Mouse (Mus musculus): ENCODE data around the gene Mark2.

Gene Mark2

DNA sequence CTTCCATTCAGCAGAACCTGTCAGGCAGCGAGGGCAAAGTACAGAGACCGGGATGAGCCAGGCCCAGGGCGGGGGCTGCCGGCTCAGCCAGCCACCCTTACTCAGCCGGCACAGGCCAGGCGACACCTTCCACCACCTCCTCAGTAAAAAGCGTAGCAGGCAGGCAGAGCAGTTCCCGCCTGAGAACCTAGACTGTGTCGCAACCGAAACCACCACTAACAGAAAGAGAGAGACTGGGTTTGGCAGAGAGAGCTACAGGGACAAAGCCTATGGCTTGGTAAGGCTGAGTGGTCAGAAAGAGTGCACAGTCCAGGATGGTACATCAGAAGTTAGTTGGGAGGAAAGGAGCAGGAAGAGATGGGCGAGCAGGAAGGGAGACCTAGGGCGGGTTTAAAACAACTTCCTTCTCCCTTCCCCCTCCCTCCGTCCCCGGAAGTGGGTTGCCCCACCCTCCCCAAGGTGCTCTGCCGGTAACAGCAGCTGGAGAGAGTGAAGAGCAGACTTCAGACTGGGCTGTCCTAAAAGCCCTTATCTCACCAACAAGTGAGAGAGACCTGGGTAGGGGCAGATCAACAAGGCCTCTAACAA, 46.5 kb downstream of the Mark2 start:
- DNase-seq (ENCODE audit: low read depth, low spot score) = no peak

GRCm38 (mm10) chr19:7294098-7294876, 47.4 kb downstream of the Mark2 start:
- no peak for DNase-seq (ENCODE audit: low read depth, low spot score)

GRCm38 (mm10) chr19:7291958-7292709, 49.5 kb downstream of the Mark2 start:
- no peak for DNase-seq (ENCODE audit: low read depth, low spot score)

- DNase-seq (ENCODE audit: low read depth, low spot score) = no peak
Measured at GRCm38 (mm10) chr19:7289767-7290166, 51.9 kb downstream of the Mark2 start.

DNA sequence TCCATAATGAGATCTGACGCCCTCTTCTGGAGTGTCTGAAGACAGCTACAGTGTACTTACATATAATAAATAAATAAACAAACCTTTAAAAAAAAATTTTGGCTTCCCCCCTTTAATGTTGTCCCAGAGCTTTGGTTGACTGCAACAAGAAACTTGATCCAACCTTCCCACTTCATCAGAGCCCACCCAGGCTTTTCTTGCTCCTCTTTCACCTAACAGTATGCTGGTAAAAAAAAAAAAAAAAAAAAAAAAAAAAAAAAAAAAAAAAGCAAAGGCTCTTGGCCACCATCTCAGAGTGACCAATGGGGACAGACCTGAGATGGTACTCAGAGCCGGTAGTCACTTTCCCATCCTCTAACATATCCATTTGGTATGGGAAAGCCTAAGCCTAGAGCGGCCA, 53.4 kb downstream of the Mark2 start:
- no peak for DNase-seq (ENCODE audit: low read depth, low spot score)

GRCm38 (mm10) chr19:7286563-7287315, 54.9 kb downstream of the Mark2 start:
- no peak for DNase-seq (ENCODE audit: low read depth, low spot score)

DNA sequence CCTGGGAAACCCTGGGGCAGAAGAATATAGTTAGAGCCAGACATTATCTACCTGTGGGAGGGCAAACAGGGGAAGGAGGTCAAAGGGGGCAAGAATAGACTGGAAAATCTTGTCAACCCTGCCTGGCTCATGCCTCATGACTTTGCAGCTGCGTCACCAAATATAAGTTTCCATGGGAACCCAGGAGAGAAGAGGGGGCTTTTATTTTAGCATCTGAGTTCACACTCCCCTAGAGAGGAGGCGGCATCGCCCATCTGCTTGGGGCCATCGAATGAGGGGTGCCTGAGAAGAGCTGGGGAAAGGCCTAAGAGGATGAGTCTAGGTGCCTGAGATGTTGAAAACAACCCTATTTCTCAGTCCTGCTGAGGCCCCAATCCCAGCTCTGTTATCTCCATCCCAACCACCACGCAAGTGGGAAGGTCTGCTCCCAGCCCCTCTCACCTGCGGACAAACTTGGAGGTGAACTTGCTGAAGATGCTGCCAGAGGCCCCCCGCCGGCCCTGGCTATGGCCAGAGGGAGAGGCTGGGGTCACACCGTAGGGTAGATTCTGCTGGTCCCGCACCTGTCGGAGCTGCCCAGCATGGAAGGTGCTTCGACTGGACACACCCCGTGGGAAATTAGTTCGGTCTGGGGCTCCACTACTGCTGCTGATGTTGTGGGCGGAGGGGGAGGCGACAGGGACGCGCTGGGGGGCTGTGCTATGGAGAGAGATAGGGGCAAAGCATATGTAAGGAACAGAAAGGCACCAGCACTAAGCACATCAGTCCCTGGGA, 60.9 kb downstream of the Mark2 start:
- peak; percentile 92 for DNase-seq (ENCODE audit: low read depth, low spot score)

GRCm38 (mm10) chr19:7279114-7279513, 62.5 kb downstream of the Mark2 start:
- no peak for DNase-seq (ENCODE audit: low read depth, low spot score)

DNA sequence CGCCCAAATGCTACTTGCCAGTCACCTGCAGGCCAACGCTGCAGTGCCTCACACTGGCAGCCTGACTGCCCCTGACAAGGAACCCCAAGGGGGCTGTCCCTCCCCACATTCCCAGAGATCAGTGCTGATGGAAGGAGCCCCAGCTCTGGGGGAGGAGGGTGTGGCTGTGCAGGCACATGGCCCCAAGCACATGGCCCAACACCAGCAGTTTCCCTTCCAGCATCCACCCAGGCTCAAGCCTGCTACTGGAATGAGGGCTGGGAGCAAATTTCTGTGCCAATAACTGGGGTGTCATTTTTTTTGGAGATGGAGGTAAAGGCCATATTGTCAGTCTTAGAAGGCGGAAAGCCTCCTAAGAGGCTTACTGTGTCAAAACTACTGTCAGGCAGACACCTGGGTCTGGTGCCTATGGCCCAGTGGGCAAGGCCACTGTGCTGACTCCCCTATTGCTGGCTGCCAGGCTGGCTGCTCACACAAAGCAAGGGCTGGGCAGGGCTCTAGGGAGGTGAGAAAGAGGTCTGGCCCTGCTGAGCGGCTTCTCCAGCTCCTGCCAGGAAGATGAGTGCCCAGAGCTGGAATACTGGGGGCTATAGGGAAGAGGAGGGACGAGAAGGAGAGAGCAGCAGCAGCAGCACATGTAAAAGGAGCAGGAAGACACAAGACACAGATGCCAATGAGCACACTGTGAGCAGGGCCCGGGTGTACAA, 63.3 kb downstream of the Mark2 start:
- no peak for DNase-seq (ENCODE audit: low read depth, low spot score)

DNA sequence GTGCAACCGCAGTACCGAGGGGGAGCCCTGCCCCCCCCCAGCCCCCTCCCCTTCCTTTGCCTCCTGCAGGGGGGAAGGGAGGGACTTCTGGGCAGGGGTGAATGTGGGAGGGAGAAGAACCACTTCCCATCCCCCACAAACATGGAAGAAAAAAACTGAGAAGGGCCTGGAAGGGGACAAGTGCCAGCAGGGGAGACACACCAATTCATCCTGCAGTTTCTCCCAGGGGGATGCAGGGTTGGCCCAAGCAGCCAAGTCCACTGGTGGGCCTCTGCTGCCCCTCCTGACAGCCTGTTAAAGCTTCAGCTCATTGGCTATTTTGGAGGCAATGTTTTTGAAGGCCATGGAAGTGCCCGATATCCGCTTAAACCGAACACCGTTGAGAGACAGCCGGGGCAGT, 64.9 kb downstream of the Mark2 start:
- DNase-seq (ENCODE audit: low read depth, low spot score) = no peak

DNA sequence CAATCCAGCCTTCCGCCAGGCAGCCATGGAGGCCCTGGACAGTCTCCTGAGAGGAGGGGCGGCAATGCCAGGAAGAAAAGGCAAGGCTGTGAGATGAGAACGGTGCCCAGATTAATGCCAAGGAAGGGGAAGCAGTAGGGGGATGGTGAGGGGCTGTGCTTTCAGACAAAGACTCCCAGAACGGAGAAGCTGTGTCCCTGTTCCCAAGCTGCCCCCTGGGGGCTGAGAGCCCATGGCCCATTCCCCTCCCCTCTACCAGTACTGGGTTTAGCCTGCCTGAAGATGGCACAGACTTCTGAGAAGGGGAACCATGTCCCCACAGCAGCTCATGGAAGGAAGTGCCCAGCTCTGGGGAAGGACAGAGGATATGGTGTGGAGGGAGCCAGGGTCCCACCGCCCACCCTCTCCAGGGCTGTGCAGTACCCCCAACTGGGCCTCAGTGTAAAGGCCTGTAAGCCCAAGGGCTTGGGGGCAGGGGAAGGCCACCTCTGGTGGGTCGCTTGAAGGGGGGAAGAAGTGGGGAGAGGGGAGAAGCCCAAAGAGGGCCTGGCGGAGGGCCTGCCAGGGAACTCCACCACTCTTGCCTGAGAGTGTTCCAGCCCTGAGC, 65.5 kb downstream of the Mark2 start:
- DNase-seq (ENCODE audit: low read depth, low spot score) = no peak

DNA sequence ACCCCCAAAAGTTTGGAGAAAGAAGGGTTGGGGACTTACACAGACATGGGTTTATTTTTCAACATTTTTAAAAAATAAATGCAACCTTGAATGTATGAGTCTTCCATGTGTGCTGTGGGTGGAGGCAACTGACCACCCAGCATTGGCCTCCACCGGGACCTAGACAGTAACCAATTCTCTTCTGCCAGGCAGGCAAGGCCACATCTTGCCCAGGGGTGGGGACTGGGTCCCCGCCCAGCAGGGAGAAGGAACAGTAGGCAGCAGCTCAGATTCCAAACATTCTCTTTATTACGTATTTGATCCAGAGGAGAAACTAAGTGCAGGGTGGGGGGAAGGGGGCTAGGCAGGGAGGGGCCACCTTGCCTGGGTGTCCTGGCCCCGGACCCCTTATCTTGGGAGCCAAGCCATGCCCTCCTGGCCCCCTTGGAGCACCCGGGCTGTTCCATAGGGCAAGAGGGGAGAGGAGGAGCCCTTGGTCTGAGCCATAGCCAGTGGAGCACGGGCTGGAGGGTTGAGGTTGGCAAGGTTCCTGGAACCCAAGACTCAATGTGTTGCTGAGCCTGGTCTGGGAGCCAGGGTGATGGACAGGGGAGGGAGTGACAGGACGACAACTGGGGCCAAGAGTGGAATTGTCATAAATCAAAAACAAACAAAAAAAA, 66.4 kb downstream of the Mark2 start:
- DNase-seq (ENCODE audit: low read depth, low spot score) = no peak

GRCm38 (mm10) chr19:7274326-7274990, 67.2 kb downstream of the Mark2 start:
- no peak for DNase-seq (ENCODE audit: low read depth, low spot score)

- no peak for DNase-seq (ENCODE audit: low read depth, low spot score)
Measured at GRCm38 (mm10) chr19:7273486-7273885, 68.2 kb downstream of the Mark2 start.

DNA sequence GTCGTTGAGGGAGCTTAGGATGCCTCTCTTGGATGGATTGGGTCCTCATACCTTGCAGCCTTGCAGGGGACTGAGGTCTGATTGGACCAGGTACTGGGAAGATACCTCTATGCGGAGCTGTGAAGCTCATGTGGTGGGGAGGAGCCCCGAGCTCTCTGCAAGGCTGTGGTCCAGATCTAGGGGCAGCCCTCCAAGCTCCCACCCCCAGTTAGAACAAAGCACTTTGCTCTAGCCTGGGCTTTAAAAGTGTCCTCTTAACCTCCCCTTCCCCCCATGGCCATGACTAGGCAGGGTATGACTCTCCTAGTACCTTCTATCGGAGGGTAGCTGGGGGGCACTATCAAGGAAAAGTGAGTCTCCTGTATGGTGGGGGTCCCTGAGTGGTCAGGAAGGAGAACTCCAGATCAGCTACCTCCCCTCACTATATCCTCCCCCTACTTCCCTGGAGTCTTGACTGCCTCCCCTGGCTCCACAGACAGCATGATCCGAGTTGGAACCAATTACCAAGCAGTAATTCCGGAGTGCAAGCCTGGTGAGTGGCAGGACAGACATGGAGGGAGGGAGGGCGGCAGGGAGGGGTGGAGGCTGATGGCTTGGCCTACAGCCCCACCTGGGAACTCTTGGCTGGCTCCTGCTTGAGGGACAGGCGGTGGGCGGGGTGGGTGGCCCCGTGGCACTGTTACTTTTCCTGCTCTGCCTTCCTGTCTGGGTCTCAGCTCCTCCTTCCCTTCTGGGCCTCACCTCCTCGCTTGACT, 72.2 kb downstream of the Mark2 start:
- no peak for DNase-seq (ENCODE audit: low read depth, low spot score)

DNA sequence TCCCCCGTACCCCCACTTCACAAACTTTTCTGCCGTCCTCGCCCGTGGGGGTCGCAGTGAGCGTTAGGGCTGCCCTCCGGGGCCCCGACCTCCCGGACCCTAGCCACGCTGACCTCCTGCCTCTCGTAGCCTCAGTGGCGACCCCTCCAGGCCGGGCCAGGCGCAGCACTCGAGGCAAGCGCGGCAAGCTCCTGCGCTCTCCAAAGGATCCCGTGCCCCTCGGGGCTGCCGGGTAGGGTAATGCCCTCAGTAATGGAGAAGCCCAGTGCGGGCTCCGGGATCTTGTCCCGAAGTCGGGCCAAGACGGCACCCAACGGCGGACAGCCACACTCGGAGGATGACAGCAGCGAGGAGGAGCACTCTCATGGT, 73.0 kb downstream of the Mark2 start:
- no peak for DNase-seq (ENCODE audit: low read depth, low spot score)

DNA sequence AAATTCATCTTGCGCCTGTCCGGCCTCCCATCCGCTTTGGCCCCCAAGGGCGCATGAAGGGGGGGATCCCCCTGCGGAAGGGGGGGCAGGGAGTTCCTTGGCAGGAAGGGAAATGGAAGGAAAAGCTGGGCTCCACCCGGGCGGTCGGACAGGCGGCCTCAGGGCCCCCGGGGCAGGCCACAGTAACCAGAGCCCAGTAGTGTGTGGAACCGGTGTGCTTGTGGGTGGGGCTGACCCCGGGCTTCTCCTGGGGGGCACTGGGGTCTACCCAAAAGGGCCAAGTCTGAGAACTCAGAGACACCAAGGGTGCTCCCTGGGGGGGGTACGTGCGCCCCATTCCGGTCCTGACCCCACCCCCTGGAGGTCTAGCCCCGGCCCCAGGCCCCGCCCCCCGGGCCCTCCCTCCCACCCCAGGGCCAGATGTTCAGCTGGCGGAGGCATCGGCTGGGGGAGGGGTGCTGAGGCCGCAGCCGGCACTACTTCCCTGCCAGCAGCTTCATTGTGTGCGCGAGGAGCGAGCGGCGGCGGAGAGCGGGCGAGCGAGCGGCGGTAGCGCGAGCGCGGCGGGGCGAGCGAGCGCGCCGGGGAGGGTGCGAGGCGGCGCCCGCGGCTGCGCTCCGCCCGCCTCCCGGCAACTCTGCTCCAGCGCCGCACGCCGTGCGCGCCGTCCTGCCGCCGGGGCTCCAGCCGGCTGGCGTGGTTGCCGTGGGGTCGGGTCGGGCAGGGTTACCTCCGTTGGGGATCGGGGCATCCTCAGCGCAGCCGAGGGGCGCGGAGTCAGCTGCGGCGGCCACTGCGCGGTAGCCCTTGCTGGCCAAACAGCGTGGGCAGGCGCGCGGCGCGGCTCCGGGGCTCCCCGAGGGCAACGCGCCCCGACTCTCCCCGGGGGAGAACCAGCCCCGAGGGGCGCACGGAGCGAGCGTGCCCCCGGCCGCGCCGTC, 73.6 kb downstream of the Mark2 start:
- no peak for DNase-seq (ENCODE audit: low read depth, low spot score)
